Mouse (Mus musculus): ENCODE measurements at regions not wholly inside any gene's neighbourhood (a gene's known extent, or its start where the extent isn't known, plus 50 kb on each side); places are given as distances from the start of the nearest gene placed in this dataset.

DNA sequence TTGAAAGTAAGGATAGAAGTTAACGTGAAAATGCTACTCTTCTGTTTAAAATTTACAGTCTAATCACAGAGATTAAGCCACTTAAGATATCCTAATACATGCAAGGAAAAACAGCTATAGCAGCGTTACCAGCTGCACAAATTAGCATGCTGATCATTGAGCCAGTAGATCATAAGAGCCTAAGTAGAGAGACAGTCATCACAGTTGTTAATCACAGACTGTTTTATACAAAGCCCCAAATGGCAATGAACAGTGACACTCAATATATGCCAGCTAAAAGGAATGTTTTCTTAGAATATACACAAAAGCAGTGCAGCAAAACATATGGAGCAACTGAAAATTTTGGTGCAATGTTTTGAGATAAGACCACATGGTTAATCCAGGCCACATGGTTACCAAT, 64.7 kb upstream of the Ppp1r3a start:
- intact Hi-C loops (cut with DNase I), result no loop called here
- no peak for DNase-seq (ENCODE audit: low spot score)

- no peak for DNase-seq (ENCODE audit: low spot score)
- intact Hi-C loops (cut with DNase I), result no loop called here
Observed at GRCm38 (mm10) chr6:14824777-14825176, 69.7 kb upstream of the Ppp1r3a start.

DNA sequence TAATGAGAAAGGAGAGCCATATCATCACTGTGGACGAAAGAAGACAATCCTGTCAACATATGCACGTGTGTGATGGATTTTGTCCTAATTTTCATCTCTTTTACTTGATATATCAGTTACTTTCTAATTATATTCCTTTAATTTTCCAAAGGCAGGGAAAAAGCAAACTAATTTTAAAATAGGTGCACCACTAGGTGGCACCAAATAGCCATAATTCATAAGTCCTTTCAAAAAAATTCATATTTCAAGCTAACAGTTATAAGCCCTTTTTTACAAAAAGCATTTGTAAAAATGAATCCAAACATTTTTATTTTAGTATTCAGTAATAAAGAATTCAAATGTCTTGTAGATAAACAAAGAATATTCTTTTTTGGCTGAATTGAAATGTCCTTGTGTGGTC, 62.2 kb upstream of the Foxp2 start:
- no peak for DNase-seq (ENCODE audit: low spot score)
- intact Hi-C loops (cut with DNase I), result loop anchor here (5.0 to 10.0 kb wide), 2 partner anchors 576 to 1383 kb away; no protein-coding TSS in a partner anchor

Measured in heart, postnatal 25 days (tissue).